Mouse (Mus musculus) splenic B cell, adult 2 months (primary cell): ENCODE measurements around the gene Sac3d1.
A peak's percentile ranks its signal among the peaks of the same experiment; 100 is the strongest.

Experiments
- DNase-seq: peaks from one replicate; pipeline ENCODE4 v3.0.0-alpha.2; 2011; ENCODE audit warnings: low read depth, low spot score
- H3K27me3 ChIP-seq: 2 replicates; pipeline ENCODE4 v1.6.1; 2012; ENCODE audit warnings: mild to moderate bottlenecking, low read length, moderate library complexity, mixed read lengths; ENCODE audit not compliant: control insufficient read depth, poor library complexity, insufficient read depth, severe bottlenecking
- H3K36me3 ChIP-seq: 2 replicates; pipeline ENCODE4 v1.6.1; 2012; ENCODE audit warnings: mild to moderate bottlenecking, low read length, moderate library complexity, mixed read lengths; ENCODE audit not compliant: control insufficient read depth, poor library complexity, insufficient read depth, severe bottlenecking

Gene Sac3d1

DNA sequence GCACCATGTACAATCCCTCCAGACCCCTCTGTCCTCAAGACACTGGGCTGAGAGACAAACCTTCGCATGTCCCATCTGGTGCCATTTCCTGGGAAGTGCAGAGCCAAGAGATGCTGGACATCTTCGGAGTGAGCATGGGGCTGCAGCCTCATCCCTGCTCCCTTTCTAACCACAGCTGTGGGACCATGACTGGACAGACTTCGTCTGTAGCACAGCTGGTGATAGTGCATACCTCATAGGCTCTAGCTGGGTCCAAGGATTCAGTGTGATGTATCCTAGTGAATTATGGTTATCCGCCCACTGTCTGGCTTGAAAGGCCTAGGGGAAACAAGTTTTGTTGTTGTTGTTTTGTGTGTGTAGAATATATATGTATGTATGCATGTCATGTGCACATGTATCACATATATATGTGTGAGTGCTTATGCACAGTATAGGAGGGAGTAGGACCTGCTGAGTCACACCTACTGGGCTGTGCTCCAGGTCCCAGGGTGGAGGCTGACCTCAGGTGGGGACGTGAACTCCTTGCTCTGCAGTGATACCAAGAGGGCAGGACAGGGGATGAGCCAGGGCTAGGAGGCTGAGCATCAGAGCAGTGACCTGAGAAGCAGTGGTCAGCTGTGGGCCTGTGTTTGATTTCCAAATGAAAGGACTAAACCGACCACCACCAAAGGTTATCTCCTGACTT is 16.1 kb downstream of the Sac3d1 start:
- no peaks in the 10 kb centered on the region for H3K36me3 ChIP-seq
- H3K27me3 ChIP-seq: no peaks in the 10 kb centered on the region
- no peak for DNase-seq

DNA sequence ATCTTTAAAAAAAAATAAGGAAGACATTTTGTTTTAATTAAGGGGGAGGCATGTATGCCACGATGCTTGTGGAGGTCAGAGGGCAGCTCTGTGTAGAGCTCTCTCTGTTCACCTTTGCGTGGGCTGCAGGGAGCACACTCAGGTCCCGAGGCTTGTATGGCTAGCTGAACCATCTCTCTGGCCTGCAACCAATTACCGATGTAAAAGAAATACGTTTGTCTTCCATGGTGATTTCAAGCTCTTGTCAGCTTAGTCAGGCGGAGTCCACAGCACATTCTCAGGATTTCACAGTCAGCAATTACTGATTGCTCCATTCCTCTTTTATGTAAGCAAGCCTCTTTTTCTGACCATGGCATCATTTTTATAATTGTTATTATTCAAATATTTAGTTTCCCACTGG is 17.3 kb downstream of the Sac3d1 start:
- no peaks in the 10 kb centered on the region for H3K27me3 ChIP-seq
- no peaks in the 10 kb centered on the region for H3K36me3 ChIP-seq
- no peak for DNase-seq

DNA sequence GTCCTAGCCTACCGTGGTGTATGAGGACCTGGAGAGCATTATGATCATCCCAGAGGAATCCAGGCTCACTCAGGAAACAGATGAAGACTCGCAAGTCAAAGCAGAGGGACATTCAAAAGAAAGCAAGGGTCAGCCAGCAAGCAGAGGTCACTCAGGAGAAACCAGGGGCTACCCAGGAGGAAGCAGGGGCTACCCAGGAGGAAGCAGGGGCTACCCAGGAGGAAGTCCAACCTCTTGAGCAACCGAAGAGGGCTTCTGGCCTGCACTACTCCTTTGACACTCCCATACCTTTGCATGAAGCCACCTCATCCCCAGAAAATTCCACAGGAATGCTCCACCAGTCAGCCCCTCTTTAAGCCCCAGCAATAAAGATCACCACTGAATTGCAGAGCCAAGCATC is 20.6 kb downstream of the Sac3d1 start:
- DNase-seq: no peak
- Histone ChIP-seq H3K27me3 (no peaks in the 10 kb centered on the region), H3K36me3 (no peaks in the 10 kb centered on the region)

DNA sequence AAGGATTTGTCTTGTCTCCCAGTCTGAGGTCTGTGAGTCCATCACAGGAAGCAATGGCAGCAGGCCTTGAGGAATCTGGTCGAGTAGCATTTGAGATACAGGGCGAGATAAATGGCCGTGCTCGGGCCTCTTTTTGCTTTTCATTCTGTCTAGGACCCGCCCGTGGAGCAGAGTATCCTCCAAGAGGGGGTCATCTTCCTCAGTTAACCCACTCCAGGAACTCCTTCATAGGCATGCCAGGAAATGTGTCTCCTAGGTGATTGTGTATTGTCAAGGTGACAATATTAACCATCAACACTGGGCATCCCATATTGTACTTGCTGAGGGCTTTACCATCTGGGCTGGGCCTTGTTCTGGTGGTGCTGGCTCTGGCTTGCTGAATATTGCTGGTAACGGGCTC is 24.3 kb downstream of the Sac3d1 start, which contains the start of gene AC131692.1:
TSS of gene AC131692.1 (plus strand) at position 301 of the 400 bp plus-strand sequence.
- Histone ChIP-seq H3K36me3 (no peaks in the 10 kb centered on the region), H3K27me3 (no peaks in the 10 kb centered on the region)
- no peak for DNase-seq

GRCm38 (mm10) chr19:6088841-6089240 is 29.6 kb downstream of the Sac3d1 start:
- H3K36me3 ChIP-seq: no peaks in the 10 kb centered on the region
- no peak for DNase-seq

GRCm38 (mm10) chr19:6085417-6085879 is 33.0 kb downstream of the Sac3d1 start:
- H3K27me3 ChIP-seq: no peaks in the 10 kb centered on the region
- peak; percentile 81 for DNase-seq
- peaks cover 2% of the 10 kb centered on the region; the same call in 1 of the 2 replicates for H3K36me3 ChIP-seq

More at GRCm38 (mm10) chr19:6088841-6089240, 29.6 kb downstream of the Sac3d1 start:
- H3K27me3 ChIP-seq: no peaks in the 10 kb centered on the region

DNA sequence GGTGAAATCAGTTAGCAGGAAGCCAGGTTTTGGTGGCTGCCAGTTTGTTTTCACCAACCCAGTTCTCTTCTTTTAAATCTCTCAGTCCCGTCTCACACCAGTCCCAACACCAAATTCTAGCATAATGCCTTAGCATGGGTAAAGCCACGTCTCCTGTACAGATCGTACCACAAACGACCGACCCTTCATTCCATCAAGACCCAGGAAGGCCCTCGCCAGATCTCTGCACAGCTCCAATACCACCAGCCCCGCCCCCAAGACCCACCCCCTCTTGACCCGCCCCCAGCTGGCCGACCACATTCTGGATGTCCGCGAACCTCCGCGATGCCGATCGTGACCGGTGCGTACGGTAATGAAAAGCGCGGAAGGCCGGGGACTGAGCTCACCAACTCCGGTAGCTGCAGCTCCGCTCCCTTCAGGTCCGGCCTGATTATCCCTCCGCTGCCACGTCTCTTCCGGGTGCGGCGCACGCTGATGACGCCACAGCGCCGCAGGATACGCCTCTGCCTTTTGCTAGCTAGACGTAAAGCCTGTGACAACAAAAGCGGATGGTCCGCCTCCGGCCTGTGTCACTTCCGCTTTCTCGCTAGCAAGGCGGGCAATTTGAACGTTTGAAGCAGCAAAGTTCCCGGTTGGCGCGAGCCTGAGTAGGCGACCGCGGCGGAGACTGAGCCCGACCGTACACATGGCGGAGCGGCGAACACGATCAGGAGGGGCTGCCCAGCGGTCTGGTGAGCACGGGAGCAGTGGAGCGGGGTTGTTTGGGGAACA is 33.8 kb downstream of the Sac3d1 start, which contains the start of the genes Zfpl1 and Cdca5:
TSS of gene Zfpl1 (minus strand) at position 479 of the 771 bp plus-strand sequence.
TSS of gene Cdca5 (plus strand) at position 506 of the 771 bp plus-strand sequence.
- Histone ChIP-seq H3K36me3 (peaks cover 2% of the 10 kb centered on the region; the same call in 1 of the 2 replicates), H3K27me3 (no peaks in the 10 kb centered on the region)
- peak; percentile 99 for DNase-seq

GRCm38 (mm10) chr19:6082156-6082555 is 36.3 kb downstream of the Sac3d1 start, which contains the start of gene Gm28374:
Gene Gm28374, minus strand, starts transcription at chr19:6082256.
- Histone ChIP-seq H3K27me3 (no peaks in the 10 kb centered on the region), H3K36me3 (peaks cover 2% of the 10 kb centered on the region; the same call in 1 of the 2 replicates)
- no peak for DNase-seq

DNA sequence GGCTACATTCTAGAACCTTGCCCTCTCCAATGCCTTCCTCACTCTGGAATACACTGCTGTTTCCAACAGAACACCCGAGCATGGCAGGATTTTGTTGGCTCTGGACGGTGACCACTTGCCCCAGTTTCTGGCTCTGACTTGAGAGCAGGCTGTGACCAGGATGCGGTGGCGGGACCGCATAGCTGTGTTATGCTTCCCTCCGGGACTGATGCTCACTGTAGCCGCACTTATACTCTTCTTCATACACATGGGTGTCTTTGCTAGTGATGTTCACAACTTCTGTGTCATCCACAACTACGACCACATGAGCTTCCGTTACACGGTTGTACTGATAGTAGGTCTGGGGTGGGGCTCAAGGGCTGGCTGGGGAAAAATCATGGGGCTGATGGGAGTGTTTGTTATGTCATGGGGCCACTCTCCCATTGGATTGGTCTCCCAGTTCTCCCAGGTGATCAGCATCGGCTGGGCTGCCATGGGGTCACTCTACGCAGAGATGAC is 38.4 kb downstream of the Sac3d1 start, which contains the start of gene Tmem262:
TSS of gene Tmem262 (plus strand) at position 51 of the 498 bp plus-strand sequence.
- H3K36me3 ChIP-seq: peaks cover 2% of the 10 kb centered on the region; the same call in 1 of the 2 replicates
- no peaks in the 10 kb centered on the region for H3K27me3 ChIP-seq
- DNase-seq: no peak

GRCm38 (mm10) chr19:6076564-6077393 is 41.7 kb downstream of the Sac3d1 start, which contains the start of gene Vps51:
Gene Vps51, minus strand, starts transcription at chr19:6077231.
- no peaks in the 10 kb centered on the region for H3K27me3 ChIP-seq
- DNase-seq: peak; percentile 93

DNA sequence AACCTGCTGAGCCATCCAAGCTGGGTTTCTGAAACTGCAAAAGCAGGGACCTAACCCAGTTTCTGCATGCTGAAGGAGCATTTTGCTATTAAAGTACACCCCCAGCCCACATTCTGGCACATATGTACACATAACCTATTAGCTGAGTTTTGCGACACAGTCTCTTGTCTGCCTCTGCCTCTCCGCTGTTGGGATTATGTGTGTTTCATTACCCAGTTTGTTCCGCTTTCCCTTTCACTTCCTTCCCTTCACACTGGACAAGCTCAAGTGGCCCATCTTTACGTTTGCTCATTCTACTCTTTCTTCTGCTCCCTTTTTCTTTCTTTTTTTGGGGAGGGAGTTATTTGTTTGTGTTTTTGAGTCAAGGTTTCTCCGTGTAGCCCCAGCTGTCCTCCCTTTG is 44.6 kb downstream of the Sac3d1 start:
- no peaks in the 10 kb centered on the region; the same call in 1 of the 2 replicates for H3K36me3 ChIP-seq
- DNase-seq: no peak
- H3K27me3 ChIP-seq: no peaks in the 10 kb centered on the region

More at GRCm38 (mm10) chr19:6076564-6077393, 41.7 kb downstream of the Sac3d1 start, which contains the start of gene Vps51:
- H3K36me3 ChIP-seq: peaks cover 2% of the 10 kb centered on the region; the same call in 1 of the 2 replicates

DNA sequence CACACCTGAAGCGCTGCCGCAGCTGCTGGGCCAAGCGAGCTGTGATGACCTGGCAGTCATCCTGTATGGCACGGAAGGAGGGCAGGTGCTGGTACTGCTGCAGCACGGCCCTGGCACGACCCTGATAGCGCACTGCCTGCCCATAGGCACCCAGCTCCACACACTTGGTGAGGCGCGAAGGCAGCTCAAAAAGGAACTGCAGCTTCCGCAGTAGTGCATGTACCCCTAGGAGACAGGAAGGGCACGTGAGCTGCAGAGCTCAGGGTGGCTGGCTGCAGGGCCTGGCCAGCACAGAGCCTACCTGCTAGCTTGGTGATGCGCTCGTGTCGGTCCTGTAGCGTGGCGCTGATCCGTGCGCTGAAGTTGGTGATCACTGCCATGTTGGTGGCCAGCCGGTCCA is 47.2 kb downstream of the Sac3d1 start:
- Histone ChIP-seq H3K36me3 (no peaks in the 10 kb centered on the region; the same call in 1 of the 2 replicates), H3K27me3 (no peaks in the 10 kb centered on the region)
- DNase-seq: peak; percentile 43

- peak; percentile 65 for DNase-seq
- no peaks in the 10 kb centered on the region for H3K27me3 ChIP-seq
- no peaks in the 10 kb centered on the region; the same call in 1 of the 2 replicates for H3K36me3 ChIP-seq
Observed at GRCm38 (mm10) chr19:6070571-6071250, 47.7 kb downstream of the Sac3d1 start.
